Comparison of ENCODE assay signal across 8 mouse cellular contexts in genomic region chr11:51858528-51859051, GRCm38 (mm10). TPM values are rescaled to one million over a fixed set of nuclear protein-coding genes. Genes with fewer than 3 reads are reported as not detected.
DNase-seq lines count a peak whose midpoint lies in the region; ATAC-seq and TF ChIP-seq lines count a peak whose summit lies in the region.

No protein-coding gene starts in this region.

- peak overlapping the region; percentile 99 for H3K4me2 ChIP-seq in forebrain, embryonic 12.5 days
- peak overlapping the region; percentile 99 for H3K4me2 ChIP-seq in liver, embryonic 15.5 days
- peak overlapping the region; percentile 100 for H3K4me2 ChIP-seq in neural tube, embryonic 12.5 days (replicated peaks)

- intact Hi-C loops in heart, postnatal 10 days (cut with DNase I) = loop anchor here (5.0 kb wide), 1 partner anchor 39 kb away; no protein-coding TSS in a partner anchor

- H3K4me3 ChIP-seq in brown adipose tissue, adult 24 weeks (ENCODE audit: insufficient read depth, low read depth, low read length) = peak overlapping the region; percentile 85
- H3K4me3 ChIP-seq in forebrain, embryonic 12.5 days (replicated peaks) = peak overlapping the region; percentile 61
- H3K4me3 ChIP-seq in liver, embryonic 15.5 days (replicated peaks) = peak overlapping the region; percentile 79
- H3K4me3 ChIP-seq in neural tube, embryonic 12.5 days = peak overlapping the region; percentile 61
- peak overlapping the region; percentile 74 for H3K4me3 ChIP-seq in testis, adult 2 months (ENCODE audit: control insufficient read depth, low read depth, low read length)

- no peaks in the 10 kb centered on the region for H3K9me3 ChIP-seq in forebrain, embryonic 12.5 days
- H3K9me3 ChIP-seq in liver, embryonic 15.5 days (replicated peaks) = no peaks in the 10 kb centered on the region
- H3K9me3 ChIP-seq in neural tube, embryonic 12.5 days = no peaks in the 10 kb centered on the region

- H3K27me3 ChIP-seq in forebrain, embryonic 12.5 days = peaks cover 47% of the 10 kb centered on the region
- peaks cover 55% of the 10 kb centered on the region for H3K27me3 ChIP-seq in liver, embryonic 15.5 days
- peaks cover 45% of the 10 kb centered on the region for H3K27me3 ChIP-seq in neural tube, embryonic 12.5 days (replicated peaks)
- no peaks in the 10 kb centered on the region for H3K27me3 ChIP-seq in testis, adult 2 months (ENCODE audit: control insufficient read depth, insufficient read depth, low read length)

- TF ChIP-seq POLR2A in testis, adult 2 months (IDR thresholded peaks at IDR 0.05; ENCODE audit: control insufficient read depth, low read depth, low read length) = peak; percentile 37; the same call in 1 of the 2 replicates

- no peaks in the 10 kb centered on the region for H3K36me3 ChIP-seq in forebrain, embryonic 12.5 days (replicated peaks)
- no peaks in the 10 kb centered on the region for H3K36me3 ChIP-seq in liver, embryonic 15.5 days (replicated peaks)
- H3K36me3 ChIP-seq in neural tube, embryonic 12.5 days = no peaks in the 10 kb centered on the region
- no peaks in the 10 kb centered on the region for H3K36me3 ChIP-seq in testis, adult 2 months (ENCODE audit: control insufficient read depth, insufficient read depth, low read length)

- no peak for TF ChIP-seq CTCF in testis, adult 2 months (IDR thresholded peaks at IDR 0.05; ENCODE audit: control insufficient read depth, insufficient read depth, insufficient replicate concordance, low read depth, low read length)

- peak; percentile 73 for DNase-seq in CD4-positive helper T cell, adult 2 months (ENCODE audit: low read depth, low spot score)
- DNase-seq in heart, postnatal 10 days = peak; percentile 75 to 83
- DNase-seq in kidney, postnatal 4 days = peak; percentile 73 to 81

- H3K4me1 ChIP-seq in brown adipose tissue, adult 24 weeks (ENCODE audit: control insufficient read depth, insufficient read depth, insufficient read length, low read length) = no peaks in the 10 kb centered on the region
- peaks cover 39% of the 10 kb centered on the region for H3K4me1 ChIP-seq in forebrain, embryonic 12.5 days
- H3K4me1 ChIP-seq in liver, embryonic 15.5 days (replicated peaks) = peaks cover 45% of the 10 kb centered on the region
- H3K4me1 ChIP-seq in neural tube, embryonic 12.5 days = peaks cover 22% of the 10 kb centered on the region
- peaks cover 18% of the 10 kb centered on the region for H3K4me1 ChIP-seq in testis, adult 2 months (ENCODE audit: control insufficient read depth, insufficient read depth, low read length)

- 0% methylated on average over 28 of the region's 28 CpGs for WGBS in forebrain, embryonic 12.5 days
- WGBS in liver, embryonic 15.5 days (ENCODE audit: insufficient replicate concordance) = 0% methylated on average over 28 of the region's 28 CpGs
- under 1% methylated on average over 28 of the region's 28 CpGs for WGBS in neural tube, embryonic 12.5 days

- H3K9ac ChIP-seq in forebrain, embryonic 12.5 days = peak overlapping the region; percentile 69
- peak overlapping the region; percentile 75; the same call in 1 of the 2 replicates for H3K9ac ChIP-seq in liver, embryonic 15.5 days
- 0 out of 2 replicates have a peak overlapping the region, but pooled peaks have one; percentile 68 for H3K9ac ChIP-seq in neural tube, embryonic 12.5 days

- ATAC-seq in forebrain, embryonic 12.5 days (ENCODE audit: low FRiP score) = peak; percentile 27
- ATAC-seq in liver, embryonic 15.5 days (ENCODE audit: insufficient read depth) = no peak
- ATAC-seq in neural tube, embryonic 12.5 days (ENCODE audit: low FRiP score, low read depth) = no peak

- H3K27ac ChIP-seq in brown adipose tissue, adult 24 weeks (replicated peaks; ENCODE audit: low read depth, low read length) = peak overlapping the region; percentile 77
- H3K27ac ChIP-seq in forebrain, embryonic 12.5 days = peak overlapping the region; percentile 53; the same call in 1 of the 2 replicates
- H3K27ac ChIP-seq in liver, embryonic 15.5 days (replicated peaks) = 0 out of 2 replicates have a peak overlapping the region, but pooled peaks have one; percentile 72
- H3K27ac ChIP-seq in neural tube, embryonic 12.5 days = no peak overlapping the region
- peak overlapping the region; percentile 90 for H3K27ac ChIP-seq in testis, adult 2 months (ENCODE audit: control insufficient read depth, insufficient read depth, low read depth, low read length)

RNA-seq across cellular contexts. Expression of gene Jade2, which starts 1.1 kb away (rescaled TPM):
- 1.9 and 2.6 TPM in 2 replicates for polyA plus RNA-seq in brown adipose tissue, adult 24 weeks (2012; ENCODE audit: insufficient read depth, insufficient read length, missing spikeins)
- 0.49 and 0.65 TPM in 2 replicates for polyA plus RNA-seq in forebrain, embryonic 12.5 days (2016; fragmentation: Nextera tagmentation; extraction: Ambion mirVana)
- 1 to 10 TPM; 3.5 to 6.6 TPM for total RNA-seq in heart, postnatal 10 days (2021)
- polyA plus RNA-seq in liver, embryonic 15.5 days (2015; fragmentation: Nextera tagmentation; extraction: Ambion mirVana) = 0.69 and 0.83 TPM in 2 replicates
- polyA plus RNA-seq in neural tube, embryonic 12.5 days (2016; fragmentation: Nextera tagmentation; extraction: Ambion mirVana) = 0.23 and 0.32 TPM in 2 replicates
- polyA plus RNA-seq in testis, adult 2 months (2012; rRNA removed) = 2.9 and 3.4 TPM in 2 replicates
